Mouse (Mus musculus) neural tube, embryonic 13.5 days (tissue): ENCODE measurements around the gene Cfap97. TPM values are rescaled to one million over a fixed set of nuclear protein-coding genes. Genes with fewer than 3 reads are reported as not detected.

Experiments
- ATAC-seq: fragments of 200-750 bp; cut with Nextera tagmentation; 2 replicates; pipeline ENCODE4 v1.8.0; 2017; ENCODE audit warnings: low read depth, mild to moderate bottlenecking, moderate TSS enrichment, moderate library complexity
- H3K27ac ChIP-seq: fragments of 300-500 bp; sonication (generic); replicated peaks from 2 replicates; pipeline ENCODE4 v1.5.1; 2015; ENCODE audit warnings: moderate library complexity, mild to moderate bottlenecking, inconsistent platforms
- H3K27me3 ChIP-seq: fragments of 300-500 bp; sonication (generic); 2 replicates; pipeline ENCODE4 v1.6.1; 2015; ENCODE audit warnings: mild to moderate bottlenecking, inconsistent platforms
- H3K36me3 ChIP-seq: fragments of 300-500 bp; sonication (generic); 2 replicates; pipeline ENCODE4 v1.6.1; 2015; ENCODE audit warnings: mild to moderate bottlenecking, inconsistent platforms
- H3K4me1 ChIP-seq: fragments of 300-500 bp; sonication (generic); replicated peaks from 2 replicates; pipeline ENCODE4 v1.6.1; 2015; ENCODE audit warnings: inconsistent platforms
- H3K4me2 ChIP-seq: fragments of 300-500 bp; sonication (generic); 2 replicates; pipeline ENCODE4 v1.6.1; 2015; ENCODE audit warnings: inconsistent platforms, mild to moderate bottlenecking, moderate library complexity
- H3K4me3 ChIP-seq: fragments of 300-500 bp; sonication (generic); 2 replicates; pipeline ENCODE4 v1.5.1; 2015; ENCODE audit warnings: mild to moderate bottlenecking, inconsistent platforms
- H3K9ac ChIP-seq: fragments of 300-500 bp; sonication (generic); 2 replicates; pipeline ENCODE4 v1.6.1; 2015; ENCODE audit warnings: moderate library complexity, mild to moderate bottlenecking, inconsistent platforms
- H3K9me3 ChIP-seq: fragments of 300-500 bp; sonication (generic); 2 replicates; pipeline ENCODE4 v1.6.1; 2016; ENCODE audit warnings: inconsistent platforms
- WGBS: fragments of 180-500 bp; shearing (Covaris S2); methylation state at CpG from one replicate; pipeline ENCODE4 v1.1.7; 2015; 5-methylcytosine and 5-hydroxymethylcytosine counted together
- microRNA-seq: library from miRNA; unstranded; fragments of <30 nt; microRNA quantifications from one replicate; pipeline ENCODE4, GENCODE M21; 2016
- polyA plus RNA-seq: library from polyadenylated mRNA; unstranded; fragments of >200 nt; fragmentation: Nextera tagmentation; extraction: Ambion mirVana; gene quantifications from 2 replicates; pipeline ENCODE4 v1.2.1, GENCODE M21; 2015

The Cfap97 gene
- polyA plus RNA-seq, 1 experiment from 2014 or later = 24.9 TPM

GRCm38 (mm10) chr8:46241568-46242374 lies 90.2 kb downstream of the Cfap97 start:
- Histone ChIP-seq H3K27ac (no peak overlapping the region), H3K9me3 (no peaks in the 10 kb centered on the region), H3K9ac (no peak overlapping the region), H3K27me3 (peaks cover 19% of the 10 kb centered on the region), H3K4me3 (no peak overlapping the region), H3K4me1 (no peaks in the 10 kb centered on the region; the same call in 1 of the 2 replicates), H3K36me3 (no peaks in the 10 kb centered on the region), H3K4me2 (no peak overlapping the region)
- 37% methylated on average over 13 of the region's 13 CpGs for WGBS
- ATAC-seq = peak; percentile 71

- 55% methylated on average over 7 of the region's 7 CpGs for WGBS
These were observed 91.4 kb downstream of the Cfap97 start for GRCm38 (mm10) chr8:46242946-46243345.

More at GRCm38 (mm10) chr8:46242946-46243345, 91.4 kb downstream of the Cfap97 start:
- no peak overlapping the region for H3K9ac ChIP-seq
- H3K27ac ChIP-seq = no peak overlapping the region
- H3K27me3 ChIP-seq = peaks cover 16% of the 10 kb centered on the region
- no peak for ATAC-seq
- H3K4me3 ChIP-seq = no peak overlapping the region
- H3K36me3 ChIP-seq = no peaks in the 10 kb centered on the region
- H3K9me3 ChIP-seq = no peaks in the 10 kb centered on the region
- no peak overlapping the region for H3K4me2 ChIP-seq
- H3K4me1 ChIP-seq = no peaks in the 10 kb centered on the region; the same call in 1 of the 2 replicates

Small RNA genes lying within 50 kb of the gene (microRNA-seq; reads per million reads assigned to microRNA genes)
- gene Gm23812 = not detected

Other genes starting within 250 kb of the Cfap97 start
- 0.11 TPM in 1 of 2 replicates, not detected in the other for gene Ccdc110, start 217.2 kb upstream of the Cfap97 start, polyA plus RNA-seq
- gene 1700029J07Rik, start 176.5 kb upstream of the Cfap97 start, polyA plus RNA-seq = 3.9 and 4.4 TPM in 2 replicates
- 65.5 and 69.8 TPM in 2 replicates for gene Ufsp2, start 176.2 kb upstream of the Cfap97 start, polyA plus RNA-seq
- 0.31 and 0.84 TPM in 2 replicates for gene Lrp2bp, start 152.5 kb upstream of the Cfap97 start, polyA plus RNA-seq
- 33.4 and 38.1 TPM in 2 replicates for gene Ankrd37, start 146.1 kb upstream of the Cfap97 start, polyA plus RNA-seq
- 6.8 and 9.2 TPM in 2 replicates for gene Snx25, start 388 bp downstream of the Cfap97 start, polyA plus RNA-seq
- 856 and 869 TPM in 2 replicates for gene Slc25a4, start 59.5 kb downstream of the Cfap97 start, polyA plus RNA-seq
- 0.36 and 0.58 TPM in 2 replicates for gene Helt, start 142.9 kb downstream of the Cfap97 start, polyA plus RNA-seq